Mouse (Mus musculus) megakaryocyte, embryonic 14.5 days (primary cell): ENCODE results near the gene Ube3c.

Experiments
- FLI1 ChIP-seq: IDR thresholded peaks from 2 replicates; pipeline ENCODE4 v1.6.1; 2012; ENCODE audit warnings: low read length, inconsistent platforms, mixed read lengths
- GATA1 ChIP-seq: IDR thresholded peaks from 3 replicates; pipeline ENCODE4 v1.6.1; 2012; ENCODE audit warnings: mixed read lengths, low read length, inconsistent platforms, borderline replicate concordance

- no peak for TF ChIP-seq GATA1
- TF ChIP-seq FLI1, result no peak
These were observed 587 bp downstream of the Ube3c start for GRCm38 (mm10) chr5:29569378-29570280.
